Mouse (Mus musculus): ENCODE data around the gene Lin7a.

Lin7a gene

GRCm38 (mm10) chr10:107405347-107405746, 133.9 kb downstream of the Lin7a start:
- no peak for DNase-seq (ENCODE audit: extremely low read depth, insufficient read length, low spot score)

GRCm38 (mm10) chr10:107418306-107418705, 146.8 kb downstream of the Lin7a start:
- no peak for DNase-seq (ENCODE audit: extremely low read depth, insufficient read length, low spot score)

GRCm38 (mm10) chr10:107436967-107437366, 165.5 kb downstream of the Lin7a start:
- no peak for DNase-seq (ENCODE audit: extremely low read depth, insufficient read length, low spot score)

- no peak for DNase-seq (ENCODE audit: extremely low read depth, insufficient read length, low spot score)
Observed at GRCm38 (mm10) chr10:107442781-107443180, 171.3 kb downstream of the Lin7a start.

GRCm38 (mm10) chr10:107449496-107450330, 178.2 kb downstream of the Lin7a start:
- no peak for DNase-seq (ENCODE audit: extremely low read depth, insufficient read length, low spot score)

GRCm38 (mm10) chr10:107467819-107468218, 196.3 kb downstream of the Lin7a start:
- no peak for DNase-seq (ENCODE audit: extremely low read depth, insufficient read length, low spot score)
